Mouse (Mus musculus) MEL (cell line): Measurements from ENCODE around the gene Fscn1.

ENCODE experiments used
- CTCF ChIP-seq, 3 experiments: IDR thresholded peaks in 2 of 3; conservative IDR thresholded peaks in 1 of 3; 2 replicates each; pipeline ENCODE4 v1.5.1; 2011 to 2012; ENCODE audit warnings: low read length in 3 of 3, low read depth in 2 of 3, mild to moderate bottlenecking in 2 of 3, improper control_type of control experiment in 1 of 3, inconsistent platforms in 1 of 3, mixed read lengths in 1 of 3, moderate library complexity in 1 of 3; ENCODE audit not compliant: control insufficient read depth in 1 of 3, insufficient read depth in 1 of 3, poor library complexity in 1 of 3, severe bottlenecking in 1 of 3
- POLR2A ChIP-seq, 2 experiments: IDR thresholded peaks; 2 replicates each; pipeline ENCODE4 v1.6.1; 2011 to 2012; ENCODE audit warnings: low read length in 2 of 2, mild to moderate bottlenecking in 2 of 2, control low read depth in 1 of 2, improper control_type of control experiment in 1 of 2, low read depth in 1 of 2, moderate library complexity in 1 of 2; ENCODE audit not compliant: control insufficient read depth in 1 of 2, insufficient read depth in 1 of 2, poor library complexity in 1 of 2
- POLR2AphosphoS5 ChIP-seq: IDR thresholded peaks from 2 replicates; pipeline ENCODE4 v1.6.1; 2012; ENCODE audit warnings: low read depth, borderline replicate concordance, mild to moderate bottlenecking, inconsistent platforms, low read length, moderate library complexity, mixed read lengths
- RCOR1 ChIP-seq: IDR thresholded peaks from 2 replicates; pipeline ENCODE4 v1.6.1; 2012; ENCODE audit warnings: low read depth, mild to moderate bottlenecking, inconsistent platforms, low read length, improper control_type of control experiment
- USF1 ChIP-seq: IDR thresholded peaks from 2 replicates; pipeline ENCODE4 v1.6.1; 2014; ENCODE audit warnings: low read depth, mild to moderate bottlenecking, inconsistent platforms, low read length, improper control_type of control experiment, moderate library complexity

DNA sequence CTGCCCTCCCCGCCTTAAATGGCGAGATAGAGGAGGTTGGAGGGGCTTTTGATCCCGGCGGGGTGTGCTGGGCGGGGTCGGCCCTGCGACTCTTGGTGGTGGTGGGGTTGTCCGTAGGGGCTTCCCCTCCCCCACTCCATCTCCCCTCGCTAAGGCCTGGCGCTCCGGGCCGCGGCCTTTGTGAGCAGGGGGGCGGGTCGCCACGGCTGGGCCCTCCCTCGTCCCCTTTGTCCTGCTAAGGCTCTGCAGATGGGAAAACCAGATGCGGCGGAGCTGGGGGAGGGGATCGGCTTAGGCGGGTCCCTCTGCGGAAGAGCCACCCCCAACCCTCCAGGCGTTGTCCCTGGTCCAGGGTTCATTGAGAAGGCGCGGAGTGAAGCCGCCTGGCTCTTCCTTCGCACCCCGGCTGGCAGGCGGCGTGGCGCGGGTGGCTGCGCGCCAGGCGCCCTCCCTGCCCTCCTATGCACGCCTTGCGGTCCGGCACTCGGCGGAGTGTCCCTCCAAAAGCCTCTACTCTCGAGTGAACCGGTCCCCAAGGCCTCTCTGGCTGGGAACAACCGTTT, 1.8 kb downstream of the Fscn1 start:
- TF ChIP-seq RCOR1 (no peak), CTCF (IDR thresholded peaks at IDR 0.05 in 2 of 3, conservative IDR thresholded peaks at IDR 0.05 in 1 of 3; ENCODE audit: control insufficient read depth in 1 of 3, insufficient read depth in 1 of 3, low read depth in 2 of 3, low read length in 3 of 3, poor library complexity in 1 of 3, severe bottlenecking in 1 of 3) (no peak), POLR2A (IDR thresholded peaks at IDR 0.05; ENCODE audit: control insufficient read depth in 1 of 2, insufficient read depth in 1 of 2, low read depth in 1 of 2, low read length in 2 of 2, poor library complexity in 1 of 2) (no peak), USF1 (no peak), POLR2AphosphoS5 (no peak)
